Mouse (Mus musculus) induced T-regulatory cell, adult 2 months (primary cell): ENCODE results near the gene Cyp27b1.
A peak's percentile ranks its signal among the peaks of the same experiment; 100 is the strongest.
"Not testable (repeated sequence)": the region's sequence is repeated elsewhere in the genome, so short reads cannot be mapped to it uniquely, and the experiment has no call there.

Source experiments
- DNase-seq: peaks from one replicate; pipeline ENCODE4 v3.0.0-alpha.2; 2012; ENCODE audit warnings: low read depth

Gene Cyp27b1

DNA sequence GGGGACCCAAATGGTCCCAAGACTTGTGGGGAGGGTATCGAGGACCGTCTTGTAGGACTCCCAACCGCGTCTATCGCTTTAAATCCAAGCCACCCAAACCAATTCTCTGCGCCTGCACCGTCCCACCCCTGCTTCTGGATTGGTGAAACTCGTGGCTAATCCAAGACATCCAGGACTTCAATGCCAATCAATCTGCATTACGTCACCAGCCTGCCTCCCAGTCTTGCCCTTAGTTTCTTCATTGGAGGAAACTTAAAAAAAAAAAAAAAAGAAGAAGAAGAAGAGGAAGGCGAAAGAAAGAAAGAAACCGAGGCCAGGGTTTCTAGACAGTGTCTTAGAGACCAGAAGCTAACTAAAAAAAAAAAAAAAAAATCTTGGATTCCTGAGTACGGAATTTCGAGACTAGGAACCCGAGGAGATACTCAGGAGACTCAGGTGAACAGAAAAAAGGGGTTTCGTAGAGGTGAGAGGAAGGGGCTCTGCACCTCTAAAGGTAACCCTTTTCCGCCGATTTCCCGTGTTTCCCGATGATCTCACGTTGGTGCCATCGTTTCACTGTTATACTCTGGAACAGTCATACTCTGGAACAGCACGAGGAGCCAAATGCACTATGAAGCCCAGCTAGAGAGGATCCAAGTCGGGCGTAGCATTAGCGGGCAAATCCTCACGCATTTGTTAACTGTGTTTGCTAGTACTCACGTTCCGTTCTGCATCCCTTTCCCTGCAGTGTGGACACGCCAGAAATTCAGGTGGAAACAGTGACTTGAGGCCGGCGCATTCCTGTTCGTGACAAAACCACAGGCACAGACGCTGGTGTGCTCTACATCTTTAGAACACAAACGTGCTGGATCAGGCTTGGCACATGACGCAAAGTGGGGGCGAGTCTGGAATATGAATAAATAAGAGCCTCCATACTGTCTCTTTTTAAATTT is 22.4 kb downstream of the Cyp27b1 start, which contains the start of gene Tspan31:
Gene Tspan31 (minus strand): TSS at position 75 of the 932 bp plus-strand sequence.
- peak; percentile 88 for DNase-seq

DNA sequence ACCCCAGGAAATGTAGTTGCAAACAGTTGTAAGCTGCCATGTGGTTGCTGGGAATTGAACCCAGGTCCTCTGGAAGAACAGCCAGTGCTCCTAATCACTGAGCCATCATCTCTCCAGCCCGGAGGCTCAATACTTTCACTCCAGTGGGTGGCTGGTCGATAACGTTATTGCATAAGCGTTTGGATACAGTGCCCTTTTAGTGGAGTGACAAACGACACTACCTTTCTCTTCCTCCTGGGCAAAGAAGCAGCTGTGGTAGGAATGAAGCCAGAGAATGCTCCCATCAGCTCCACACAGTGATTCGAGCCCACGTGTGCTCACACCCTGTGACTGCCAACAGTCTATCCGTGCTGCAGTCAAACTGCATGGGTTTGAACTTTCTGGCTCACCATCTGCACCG is 23.2 kb downstream of the Cyp27b1 start:
- no peak for DNase-seq

DNA sequence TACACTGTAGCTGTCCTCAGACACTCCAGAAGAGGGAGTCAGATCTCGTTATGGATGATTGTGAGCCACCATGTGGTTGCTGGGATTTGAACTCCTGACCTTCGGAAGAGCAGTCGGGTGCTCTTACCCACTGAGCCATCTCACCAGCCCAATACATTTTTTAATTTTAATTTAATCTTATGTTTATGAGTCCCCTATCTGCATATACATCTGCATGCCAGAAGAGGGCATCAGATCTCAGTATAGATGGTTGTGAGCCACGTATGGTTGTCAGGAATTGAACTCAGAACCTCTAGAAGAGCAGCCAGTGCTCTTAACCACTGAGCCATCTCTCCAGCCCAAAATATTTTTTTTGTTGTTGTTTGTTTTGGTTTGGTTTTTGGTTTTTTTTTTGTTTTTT is 24.2 kb downstream of the Cyp27b1 start:
- not testable (repeated sequence) for DNase-seq

DNA sequence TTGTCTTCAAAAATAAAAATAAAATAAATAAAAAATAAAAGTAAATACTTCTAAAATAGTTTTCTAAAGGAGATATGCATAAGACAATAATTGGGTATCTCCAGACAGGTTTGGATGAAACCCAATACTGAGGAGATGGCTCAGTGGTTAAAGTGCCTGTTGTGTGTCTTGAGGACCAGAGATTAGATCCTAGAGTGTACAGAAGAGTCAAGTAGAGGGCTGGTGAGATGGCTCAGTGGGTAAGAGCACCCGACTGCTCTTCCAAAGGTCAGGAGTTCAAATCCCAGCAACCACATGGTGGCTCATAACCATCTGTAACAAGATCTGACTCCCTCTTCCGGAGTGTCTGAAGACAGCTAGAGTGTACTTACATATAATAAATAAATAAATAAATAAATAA is 24.9 kb downstream of the Cyp27b1 start:
- not testable (repeated sequence) for DNase-seq

DNA sequence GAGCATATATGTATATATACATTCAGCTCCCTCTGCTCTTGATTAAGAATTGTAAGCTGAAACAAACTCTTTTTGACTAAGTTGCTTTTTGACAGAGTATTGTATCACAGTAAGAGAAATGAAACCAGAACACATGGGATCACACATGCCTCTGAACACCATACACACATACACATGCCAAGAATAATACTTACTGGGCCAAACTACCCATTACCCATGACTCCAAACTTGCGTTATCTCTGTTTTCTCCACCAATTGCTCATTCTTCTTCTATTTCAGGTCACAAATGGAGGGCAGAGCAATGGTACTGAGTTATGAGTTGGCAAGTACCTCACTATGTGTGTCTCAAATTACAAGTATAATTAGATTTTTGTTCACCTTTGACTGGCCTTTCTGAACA is 25.9 kb downstream of the Cyp27b1 start:
- DNase-seq = no peak

DNA sequence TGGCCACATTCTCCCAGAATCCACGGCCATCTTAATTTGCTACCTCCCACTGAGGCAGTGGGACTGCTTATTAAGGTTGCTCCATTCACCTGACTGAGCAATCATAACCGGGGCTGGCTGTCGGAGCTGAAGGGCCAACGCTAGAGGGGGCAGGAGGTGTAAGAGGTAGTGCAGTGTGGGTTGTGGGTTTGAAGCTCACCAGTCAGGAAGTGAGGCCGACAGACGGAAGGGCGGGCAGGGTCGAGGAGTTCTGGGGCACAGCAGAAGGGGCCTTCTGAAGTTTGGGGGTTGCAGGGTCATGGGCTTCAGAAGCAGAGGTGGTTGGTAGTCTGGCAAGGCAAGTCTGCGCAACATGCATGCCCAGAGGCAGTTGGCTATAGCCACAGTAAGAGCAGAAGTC is 27.0 kb downstream of the Cyp27b1 start, which contains the start of gene Agap2:
Gene Agap2 (plus strand): TSS at position 205 of the 400 bp plus-strand sequence.
- DNase-seq = peak; percentile 93

DNA sequence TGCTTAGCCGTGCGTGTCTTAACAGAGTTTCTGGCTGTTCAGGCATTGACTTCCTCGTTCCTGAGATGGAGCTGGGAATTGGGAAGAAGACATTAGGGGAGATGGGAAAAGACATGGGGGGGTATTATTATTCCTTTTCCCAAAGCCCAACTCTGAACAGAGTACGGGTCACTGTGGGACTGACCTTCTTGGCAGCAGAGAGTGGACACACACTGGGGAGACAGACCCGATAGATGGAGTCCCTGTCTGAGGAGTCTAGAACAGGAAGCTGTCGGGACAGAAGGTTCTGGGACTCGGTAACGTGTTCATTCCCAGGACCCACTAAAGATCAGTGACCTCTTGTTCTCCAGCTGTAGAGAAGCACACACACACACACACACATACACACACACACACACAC is 27.6 kb downstream of the Cyp27b1 start:
- DNase-seq = no peak

DNA sequence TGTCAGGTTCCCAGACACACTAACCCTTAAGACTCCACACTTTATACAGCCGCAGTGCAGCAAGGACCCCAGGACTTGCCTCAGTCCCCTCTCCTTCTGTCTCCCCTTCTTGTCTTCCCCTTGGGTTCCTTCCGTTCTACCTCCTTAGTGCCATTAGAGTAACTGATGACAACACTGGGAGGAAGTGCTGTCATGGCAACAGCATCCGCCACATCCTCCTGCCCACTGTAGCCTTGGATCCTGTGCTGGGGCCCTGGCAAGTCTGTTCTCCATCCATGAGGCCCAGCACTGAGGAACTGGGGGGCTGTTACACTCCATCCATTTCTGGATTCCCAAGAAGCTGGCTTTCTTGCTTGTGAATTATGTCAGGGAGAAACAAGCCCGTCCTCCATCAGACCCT is 28.0 kb downstream of the Cyp27b1 start:
- peak; percentile 90 for DNase-seq

DNA sequence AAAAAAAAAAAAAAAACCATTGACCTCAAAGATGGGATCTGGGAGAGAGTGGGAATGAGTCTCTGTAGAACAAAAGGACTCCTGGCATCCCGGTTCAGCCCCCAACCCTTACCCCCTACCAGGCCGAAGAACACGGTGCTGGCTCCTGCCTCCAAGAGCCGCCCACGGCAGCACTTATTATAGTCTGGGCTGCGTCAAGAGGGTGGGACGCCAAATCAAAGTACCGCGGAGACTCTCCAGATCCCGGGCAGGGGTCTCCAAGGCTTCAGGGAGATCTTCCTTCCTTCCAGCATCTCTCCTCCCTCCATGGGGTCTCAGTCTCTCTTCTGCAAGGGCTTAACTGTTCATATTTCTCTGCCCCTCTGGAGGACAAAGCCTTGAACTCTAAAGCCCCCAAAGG is 29.5 kb downstream of the Cyp27b1 start:
- DNase-seq = no peak

DNA sequence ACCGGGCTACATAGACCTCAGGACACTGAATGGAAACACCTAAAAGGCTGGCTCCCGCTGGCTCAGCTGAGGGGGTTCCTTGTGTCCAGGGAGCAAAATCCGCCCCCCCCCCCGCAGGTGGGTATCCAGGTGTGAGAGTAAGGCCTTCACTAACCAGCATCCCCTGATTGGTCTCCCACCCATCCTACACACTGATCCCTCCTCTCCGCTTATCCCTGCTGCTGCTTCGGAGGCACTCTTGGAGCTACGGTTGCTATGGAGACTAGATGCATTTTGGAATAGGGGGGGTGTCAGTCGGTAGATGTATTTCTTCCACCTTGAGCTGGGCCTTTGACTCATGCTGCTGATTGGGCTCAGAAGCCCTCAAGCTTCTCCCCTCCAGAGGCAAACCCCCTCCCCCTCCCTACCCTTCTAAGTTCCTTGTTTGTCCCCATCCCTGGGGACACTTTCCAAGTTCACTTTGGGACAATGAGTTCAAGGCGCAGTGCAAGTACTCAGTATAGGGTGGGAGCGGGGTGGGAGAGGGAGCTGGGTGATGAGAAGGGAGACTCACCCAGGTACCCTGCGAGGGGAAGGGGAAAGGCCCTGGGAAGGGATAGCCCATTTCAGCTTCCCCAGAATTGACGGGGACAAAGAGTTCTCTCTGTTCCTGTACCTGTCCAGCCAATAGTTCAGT is 30.1 kb downstream of the Cyp27b1 start:
- DNase-seq = no peak

DNA sequence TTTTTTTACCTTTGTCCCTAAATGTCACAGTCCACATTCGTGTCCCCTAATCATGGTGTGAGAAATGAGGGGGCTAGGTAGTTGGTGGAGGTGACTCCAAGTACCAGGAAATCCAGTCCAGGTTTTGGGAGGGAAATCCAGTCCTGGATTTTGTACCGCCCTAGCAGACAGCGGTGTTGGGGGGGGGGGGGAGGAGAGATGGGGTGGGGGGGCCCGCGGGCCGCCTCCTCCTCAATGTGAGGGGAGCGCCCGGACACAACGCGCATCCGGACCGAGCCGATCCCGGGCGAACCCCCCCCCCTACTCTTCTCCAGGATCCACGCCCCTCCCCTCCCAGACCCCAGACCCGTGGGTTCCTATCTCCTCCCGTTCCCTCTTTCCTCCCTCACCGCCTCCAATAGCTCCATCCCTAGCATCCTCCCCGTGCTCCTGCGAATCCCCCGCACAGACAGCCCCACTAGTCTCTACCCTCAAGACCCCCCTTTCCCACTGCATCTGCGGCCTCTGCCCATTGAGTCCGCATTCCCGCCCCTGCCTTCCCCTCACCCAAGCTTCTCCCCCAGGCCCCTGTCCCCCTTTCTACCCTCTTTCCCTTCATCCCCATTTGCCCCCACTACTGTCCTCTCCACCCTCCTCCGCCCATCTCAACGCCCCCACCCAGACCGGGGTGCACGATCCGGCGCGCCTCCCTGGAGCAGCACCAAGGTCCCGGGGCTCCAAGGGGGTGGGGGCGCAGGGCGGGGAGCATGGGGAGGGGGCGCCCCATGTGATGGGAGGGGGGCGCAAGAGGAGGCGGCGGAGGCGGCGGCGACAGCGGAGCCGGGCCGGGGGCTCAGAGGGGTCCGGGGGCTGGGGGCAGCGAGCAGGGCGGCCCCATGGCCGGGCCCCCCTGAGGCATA is 30.9 kb downstream of the Cyp27b1 start:
- no peak for DNase-seq

DNA sequence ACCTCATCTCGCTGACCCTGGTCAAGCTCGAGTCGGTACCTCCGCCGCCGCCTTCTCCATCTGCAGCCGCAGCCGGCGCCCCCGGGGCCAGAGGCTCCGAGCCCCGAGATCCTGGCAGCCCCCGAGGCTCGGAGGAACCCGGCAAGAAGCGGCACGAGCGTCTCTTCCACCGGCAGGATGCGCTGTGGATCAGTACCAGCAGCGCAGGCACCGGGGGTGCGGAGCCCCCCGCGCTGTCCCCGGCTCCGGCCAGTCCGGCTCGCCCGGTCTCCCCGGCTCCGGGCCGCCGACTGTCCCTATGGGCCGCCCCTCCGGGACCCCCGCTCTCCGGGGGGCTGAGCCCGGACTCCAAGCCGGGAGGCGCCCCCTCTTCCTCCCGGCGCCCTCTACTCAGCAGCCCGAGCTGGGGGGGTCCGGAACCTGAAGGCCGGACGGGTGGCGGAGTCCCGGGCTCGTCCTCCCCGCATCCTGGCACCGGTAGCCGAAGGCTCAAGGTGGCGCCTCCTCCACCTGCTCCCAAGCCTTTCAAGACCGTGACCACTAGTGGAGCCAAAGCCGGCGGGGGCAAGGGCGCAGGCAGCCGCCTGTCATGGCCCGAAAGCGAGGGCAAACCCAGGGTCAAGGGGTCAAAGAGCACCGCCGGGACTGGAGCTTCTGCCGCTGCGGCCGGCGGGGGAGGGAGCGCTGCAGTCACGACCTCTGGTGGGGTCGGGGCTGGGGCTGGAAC is 31.8 kb downstream of the Cyp27b1 start:
- DNase-seq = no peak

DNA sequence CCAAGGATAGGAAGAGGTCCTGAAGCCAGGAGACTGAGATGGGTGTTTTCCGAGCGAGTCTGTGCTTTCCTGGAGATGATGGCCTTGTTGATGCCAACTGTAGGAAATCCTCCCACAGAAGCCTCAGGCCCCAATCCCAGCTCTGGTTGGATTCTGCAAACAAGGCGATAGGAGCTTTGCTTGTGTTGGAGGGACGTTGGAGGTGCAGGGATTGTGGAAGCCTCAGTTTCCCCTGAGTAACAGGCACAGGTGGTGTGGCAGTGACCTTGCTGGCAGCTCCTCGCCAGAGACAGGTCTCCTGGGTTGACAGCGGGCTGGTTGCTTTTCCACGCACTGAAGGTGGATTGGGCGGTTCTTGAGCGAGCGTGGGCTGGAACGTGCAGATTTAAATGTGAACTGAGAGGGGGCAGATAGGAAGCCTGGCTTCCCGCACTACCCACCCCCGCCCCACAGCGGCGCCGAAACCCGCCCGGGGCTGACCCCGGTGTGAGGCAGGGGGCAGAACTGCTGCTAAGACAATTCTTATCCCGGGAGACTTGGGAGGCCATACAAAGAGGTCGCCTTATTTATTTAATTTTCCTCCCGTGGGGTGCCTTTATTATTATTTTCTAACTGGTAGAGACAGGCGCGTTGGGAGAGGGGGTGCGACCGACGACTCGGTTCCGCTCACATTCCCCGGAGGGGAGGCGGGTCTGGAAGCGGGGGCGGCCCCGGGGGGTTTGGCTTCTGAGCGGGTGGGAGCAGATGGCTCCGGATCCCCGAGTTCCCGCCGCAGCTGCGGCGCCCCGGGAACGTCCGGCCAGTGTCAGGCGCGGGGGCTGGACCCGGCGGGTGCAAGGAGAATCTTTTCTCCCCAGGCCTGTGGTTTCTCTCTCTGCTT is 33.1 kb downstream of the Cyp27b1 start:
- DNase-seq = no peak

DNA sequence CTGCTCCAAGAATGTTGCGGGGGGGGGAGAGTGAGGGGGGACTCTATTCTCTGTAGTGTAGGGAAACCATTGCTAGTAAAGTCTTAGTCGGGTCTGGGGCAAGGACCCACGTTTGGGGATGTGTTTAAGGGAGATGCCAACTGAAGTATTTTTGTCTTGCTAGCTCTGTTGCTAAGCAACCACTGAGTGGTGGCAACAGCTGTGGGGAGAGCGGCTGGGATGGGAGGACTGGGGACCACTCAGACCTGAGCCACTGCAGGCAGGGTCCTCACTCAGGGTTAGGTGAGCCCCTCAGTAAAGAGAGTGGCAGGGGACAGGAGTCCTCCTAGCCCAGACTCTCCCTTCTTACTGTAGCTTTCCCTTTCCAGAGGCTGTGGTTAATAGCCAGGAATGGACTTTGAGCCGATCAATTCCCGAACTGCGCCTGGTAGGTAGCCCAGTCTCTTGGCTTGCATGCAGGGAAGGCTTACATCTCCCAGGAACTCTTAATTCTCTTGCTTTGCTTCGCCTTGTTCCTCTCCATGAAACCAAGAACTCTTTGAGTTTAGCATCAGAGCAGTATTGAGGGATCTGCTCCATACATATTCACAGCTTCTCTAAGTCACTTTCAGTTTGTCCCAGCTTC is 34.1 kb downstream of the Cyp27b1 start:
- DNase-seq = no peak

DNA sequence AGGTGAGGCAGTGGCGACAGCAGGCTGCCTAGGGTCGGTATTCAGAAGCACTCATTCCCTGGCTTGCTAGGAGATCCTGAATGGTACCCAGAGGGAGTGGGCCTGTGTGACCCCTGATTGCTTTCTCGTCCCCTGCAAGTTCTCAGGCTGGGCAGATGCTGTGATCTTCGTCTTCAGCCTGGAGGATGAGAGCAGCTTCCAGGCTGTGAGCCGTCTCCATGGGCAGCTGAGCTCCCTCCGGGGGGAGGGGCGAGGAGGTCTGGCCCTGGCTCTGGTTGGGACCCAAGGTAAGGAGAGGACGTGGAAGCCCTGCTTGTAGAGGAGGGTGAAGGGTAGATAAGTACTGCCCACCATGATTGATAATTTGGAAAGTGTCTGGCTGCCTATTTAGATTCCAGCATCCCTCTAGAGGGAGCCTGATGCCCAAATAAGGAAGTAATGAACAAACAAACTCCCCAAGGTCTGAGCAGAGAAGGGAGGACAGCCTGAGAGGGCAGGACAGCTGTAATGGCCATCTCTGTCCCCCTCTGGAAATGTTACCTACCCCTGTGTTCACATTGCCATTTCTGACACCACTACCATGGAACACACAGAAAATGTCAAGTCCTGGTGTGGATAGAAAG is 35.4 kb downstream of the Cyp27b1 start:
- DNase-seq = no peak

DNA sequence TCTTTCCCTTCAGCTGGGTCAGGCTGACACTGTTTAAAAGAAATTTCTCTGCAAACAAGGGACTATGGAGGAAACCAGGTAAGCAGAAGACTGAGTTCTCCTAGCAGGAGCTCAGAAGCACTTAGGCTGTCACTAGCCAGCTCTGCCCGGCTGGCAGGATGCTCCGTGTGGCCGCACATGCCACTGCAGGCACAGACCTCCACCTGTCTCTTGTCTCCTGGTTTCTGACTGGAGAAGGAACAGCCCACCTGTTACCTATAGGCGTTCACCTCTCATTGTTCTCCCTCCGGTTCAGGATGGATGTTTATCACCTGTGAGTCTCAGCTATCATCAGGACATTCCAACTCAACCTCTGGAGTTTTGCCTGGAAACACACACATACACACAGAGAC is 35.9 kb downstream of the Cyp27b1 start:
- no peak for DNase-seq

DNA sequence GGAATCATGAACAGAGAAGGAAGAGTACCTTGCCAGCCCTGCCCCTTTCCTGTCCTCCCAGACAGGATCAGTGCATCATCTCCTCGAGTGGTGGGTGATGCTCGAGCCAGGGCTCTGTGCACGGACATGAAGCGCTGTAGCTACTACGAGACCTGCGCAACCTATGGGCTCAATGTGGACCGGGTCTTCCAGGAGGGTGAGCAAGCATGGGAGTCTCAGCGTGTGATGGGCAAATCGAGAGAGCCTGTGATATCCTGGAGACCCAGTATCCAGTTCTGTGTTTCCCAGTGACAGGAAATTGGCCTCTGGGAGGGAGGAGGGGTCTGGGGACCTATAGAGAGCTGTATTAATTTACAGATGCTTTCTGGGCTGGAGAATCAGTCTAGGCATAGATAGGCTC is 37.0 kb downstream of the Cyp27b1 start:
- no peak for DNase-seq

DNA sequence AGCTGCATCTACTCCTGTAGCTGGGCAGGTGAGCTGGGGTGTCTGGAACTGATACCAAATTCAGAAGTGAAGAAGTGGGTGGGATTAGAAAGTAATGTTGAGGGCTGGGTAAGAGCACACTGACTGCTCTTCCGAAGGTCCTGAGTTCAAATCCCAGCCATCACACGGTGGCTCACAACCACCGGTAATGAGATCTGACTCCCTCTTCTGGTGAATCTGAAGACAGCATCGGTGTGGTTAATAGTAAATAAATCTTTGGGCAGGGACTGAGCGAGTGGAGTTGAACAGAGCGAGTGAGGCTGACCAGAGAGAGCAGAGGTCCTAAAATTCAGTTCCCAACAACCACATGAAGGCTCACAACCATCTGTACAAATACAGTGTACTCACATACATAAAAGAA is 37.6 kb downstream of the Cyp27b1 start:
- no peak for DNase-seq

DNA sequence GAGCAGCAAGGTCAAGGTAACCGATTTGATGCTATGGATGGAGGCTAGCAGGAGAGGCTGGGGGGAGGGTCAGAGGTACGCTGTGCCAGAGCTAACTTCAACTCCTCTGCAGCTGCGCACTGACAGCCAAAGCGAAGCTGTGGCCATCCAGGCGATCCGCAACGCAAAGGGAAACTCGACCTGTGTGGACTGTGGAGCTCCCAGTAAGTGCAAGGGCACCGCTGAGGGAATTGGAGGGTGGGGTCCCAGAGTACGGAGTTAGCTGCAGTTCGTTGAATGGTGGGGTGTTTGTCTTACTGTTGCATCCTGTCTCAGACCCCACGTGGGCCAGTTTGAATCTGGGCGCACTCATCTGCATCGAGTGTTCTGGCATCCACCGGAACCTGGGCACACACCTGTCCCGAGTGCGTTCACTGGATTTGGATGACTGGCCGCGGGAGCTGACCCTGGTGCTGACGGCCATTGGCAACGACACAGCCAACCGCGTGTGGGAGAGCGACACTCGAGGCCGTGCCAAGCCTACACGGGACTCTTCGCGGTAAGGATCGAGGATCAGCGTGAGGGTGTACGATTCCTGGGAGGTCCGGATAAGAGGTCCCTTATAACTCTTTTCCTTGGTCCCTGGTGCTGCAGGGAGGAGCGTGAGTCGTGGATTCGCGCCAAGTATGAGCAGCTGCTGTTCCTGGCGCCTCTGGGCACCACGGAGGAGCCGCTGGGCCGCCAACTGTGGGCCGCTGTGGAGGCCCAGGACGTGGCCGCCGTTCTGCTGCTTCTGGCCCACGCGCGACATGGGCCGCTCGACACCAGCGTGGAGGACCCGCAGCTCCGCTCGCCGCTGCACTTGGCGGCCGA is 42.7 kb downstream of the Cyp27b1 start:
- no peak for DNase-seq
